Mouse (Mus musculus): Measurements from ENCODE around the gene Grm8.

Gene Grm8

DNA sequence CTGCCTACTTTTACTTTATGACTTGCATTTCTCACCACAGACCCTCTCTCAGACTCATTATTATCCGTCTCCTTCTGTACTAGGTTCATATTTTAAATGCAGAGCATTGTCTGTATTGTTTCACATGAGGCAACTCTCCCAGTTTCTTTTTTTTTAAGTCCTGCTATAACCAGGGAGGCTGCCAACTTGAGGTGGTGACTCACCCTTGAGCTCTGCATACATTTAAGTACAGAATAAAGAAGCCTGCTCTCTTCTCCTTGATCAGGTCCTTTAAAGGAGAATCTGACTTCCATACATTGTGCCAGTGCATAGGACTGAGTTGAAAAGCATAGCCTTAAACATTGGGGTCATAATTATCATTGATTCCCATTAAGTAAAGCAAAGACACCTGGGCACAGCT lies 488.5 kb downstream of the Grm8 start:
- no peak for DNase-seq (ENCODE audit: low read depth, low spot score)

- DNase-seq (ENCODE audit: low read depth, low spot score) = no peak
Measured at GRCm38 (mm10) chr6:27645054-27645453, 489.9 kb downstream of the Grm8 start.

- DNase-seq (ENCODE audit: low read depth, low spot score) = no peak
Measured at GRCm38 (mm10) chr6:27635898-27636297, 499.1 kb downstream of the Grm8 start.

- no peak for DNase-seq (ENCODE audit: low read depth, low spot score)
Measured at GRCm38 (mm10) chr6:27617472-27617871, 517.5 kb downstream of the Grm8 start.

GRCm38 (mm10) chr6:27580485-27580884 lies 554.5 kb downstream of the Grm8 start:
- no peak for DNase-seq (ENCODE audit: low read depth, low spot score)

DNA sequence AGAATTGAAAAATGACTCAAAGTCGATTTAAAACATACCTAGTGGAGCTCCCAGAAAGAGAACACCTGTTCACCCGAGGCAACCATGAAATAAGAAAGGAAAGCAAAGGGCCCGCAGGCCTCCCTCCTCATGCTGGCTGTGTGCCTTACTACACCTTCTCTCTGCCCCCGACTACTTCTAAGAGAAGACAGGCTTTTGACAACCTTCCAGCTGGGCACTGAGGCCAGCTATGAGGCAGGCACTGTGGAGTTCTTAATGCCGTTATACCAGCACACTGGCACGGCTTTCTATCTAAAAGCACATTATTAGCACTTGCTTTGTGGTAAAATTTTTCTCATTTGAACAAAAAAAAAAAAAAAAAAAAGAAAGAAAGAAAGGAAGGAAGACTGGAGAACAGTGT lies 589.5 kb downstream of the Grm8 start:
- no peak for DNase-seq (ENCODE audit: low read depth, low spot score)

GRCm38 (mm10) chr6:27517620-27518019 lies 617.4 kb downstream of the Grm8 start:
- DNase-seq (ENCODE audit: low read depth, low spot score) = no peak

- no peak for DNase-seq (ENCODE audit: low read depth, low spot score)
Measured at GRCm38 (mm10) chr6:27460998-27461397, 674.0 kb downstream of the Grm8 start.

DNA sequence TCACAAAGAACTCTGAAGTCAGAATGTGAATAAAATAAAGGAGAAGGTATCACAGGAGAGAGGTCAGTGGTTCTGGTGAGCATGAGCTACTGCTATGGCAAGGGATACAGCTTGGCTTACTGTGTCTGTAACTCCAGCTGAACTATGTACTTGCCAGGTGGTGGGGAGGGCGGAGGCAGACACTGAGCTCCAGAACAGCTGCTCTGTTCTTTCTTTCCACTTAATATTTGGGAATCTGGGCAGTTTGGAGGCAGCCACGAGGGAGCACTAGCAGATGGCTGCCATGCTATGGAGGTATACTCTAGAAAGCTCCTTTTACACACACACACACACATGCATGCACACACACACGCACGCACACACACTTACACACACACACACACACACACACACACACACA lies 726.5 kb downstream of the Grm8 start:
- DNase-seq (ENCODE audit: low read depth, low spot score) = no peak

DNA sequence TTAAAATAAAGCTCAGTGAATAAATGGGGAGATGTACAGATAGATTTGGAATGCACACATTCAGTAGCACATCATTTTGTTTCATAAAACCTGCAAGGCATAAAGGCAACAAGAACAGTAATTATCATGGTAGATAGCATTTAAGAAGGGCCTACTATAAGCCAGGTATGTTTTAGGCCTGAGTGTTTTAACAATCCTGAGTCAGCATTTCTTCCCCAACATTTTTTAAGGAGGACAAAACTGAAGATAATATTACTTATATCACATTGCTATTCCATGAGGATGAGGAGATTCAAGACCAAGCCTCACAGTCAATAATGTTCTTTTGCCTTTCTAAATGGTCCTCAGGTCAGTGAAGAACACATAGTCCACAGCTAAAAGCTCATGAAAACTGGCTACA lies 762.6 kb downstream of the Grm8 start:
- no peak for DNase-seq (ENCODE audit: low read depth, low spot score)

- DNase-seq (ENCODE audit: low read depth, low spot score) = no peak
Measured at GRCm38 (mm10) chr6:27371095-27371494, 763.9 kb downstream of the Grm8 start.

DNA sequence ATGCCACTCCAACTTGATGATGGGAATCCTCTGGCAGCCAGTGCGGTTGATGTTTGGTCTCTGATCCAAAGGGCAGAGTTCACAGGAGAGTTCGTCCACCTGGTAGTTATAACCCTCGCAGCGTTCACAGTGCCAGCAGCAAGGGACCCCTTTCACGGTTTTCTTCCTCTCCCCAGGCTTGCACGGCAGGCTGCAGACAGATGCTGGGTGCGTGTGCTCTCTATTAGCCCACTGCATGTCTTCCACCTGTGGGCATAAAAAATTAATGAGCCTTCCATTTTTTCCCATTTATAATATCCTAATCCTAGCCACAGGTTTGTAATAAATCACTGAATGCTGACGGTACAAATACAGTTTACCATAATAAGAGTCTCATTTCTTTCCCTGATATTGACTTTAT lies 771.2 kb downstream of the Grm8 start:
- no peak for DNase-seq (ENCODE audit: low read depth, low spot score)

- no peak for DNase-seq (ENCODE audit: low read depth, low spot score)
Measured at GRCm38 (mm10) chr6:27360440-27360839, 774.5 kb downstream of the Grm8 start.

GRCm38 (mm10) chr6:27351147-27351546 lies 783.8 kb downstream of the Grm8 start:
- DNase-seq (ENCODE audit: low read depth, low spot score) = no peak

DNA sequence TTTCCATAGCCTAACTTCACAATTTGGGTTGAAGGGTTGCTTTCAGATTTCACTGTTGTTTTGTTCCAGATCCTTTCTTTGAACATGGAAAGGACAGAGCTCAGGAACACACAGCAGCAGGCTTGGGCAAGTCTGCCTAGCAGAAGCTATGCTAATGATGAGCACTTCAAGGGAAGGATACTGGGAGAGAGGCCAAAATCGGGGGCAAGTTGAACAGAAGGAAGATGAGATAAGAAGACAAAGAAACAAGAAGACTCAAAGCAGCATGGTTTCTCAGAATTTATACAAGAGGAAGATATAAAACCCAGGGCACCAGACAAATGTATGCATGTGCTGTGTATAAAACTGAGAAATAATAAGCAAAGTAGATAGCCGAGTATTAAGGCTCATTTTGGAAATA lies 786.7 kb downstream of the Grm8 start:
- no peak for DNase-seq (ENCODE audit: low read depth, low spot score)

DNA sequence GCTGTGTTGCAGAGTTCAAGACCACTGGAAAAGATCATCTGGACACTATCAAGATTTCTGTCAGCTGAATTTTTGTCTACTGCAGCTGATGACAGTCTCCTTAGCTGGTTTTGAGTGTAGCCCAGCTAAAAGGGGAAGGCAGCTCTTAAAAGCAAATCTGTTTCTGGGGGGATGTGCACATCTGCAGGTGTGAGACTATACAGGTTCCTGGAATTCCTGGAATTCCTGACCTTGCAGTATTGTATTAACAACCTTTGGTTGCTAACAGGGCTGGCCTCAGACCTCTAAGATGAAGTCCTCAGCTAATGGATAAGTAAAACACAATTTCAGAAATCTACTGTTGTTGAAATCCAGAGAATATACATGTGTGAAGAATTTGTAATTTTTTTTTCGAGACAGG lies 788.7 kb downstream of the Grm8 start:
- no peak for DNase-seq (ENCODE audit: low read depth, low spot score)

DNA sequence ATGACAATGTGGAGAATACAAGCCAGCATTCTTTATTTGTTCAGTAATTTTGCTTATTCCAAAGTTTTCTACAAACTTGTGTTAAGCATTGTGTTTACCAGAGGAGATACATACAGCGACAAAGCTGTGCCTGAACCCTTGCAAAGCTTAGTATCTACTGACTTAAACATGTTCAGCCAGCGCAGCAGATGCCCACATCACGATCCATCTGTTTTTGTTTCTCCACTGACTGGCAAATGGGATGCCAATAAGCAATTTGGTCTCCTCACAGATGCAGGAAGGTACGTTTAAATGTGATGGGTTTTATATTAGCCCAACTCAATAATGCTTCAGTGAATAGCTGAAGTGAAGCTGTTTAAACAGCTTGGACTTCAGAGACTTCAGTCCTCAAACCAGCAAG lies 794.8 kb downstream of the Grm8 start:
- DNase-seq (ENCODE audit: low read depth, low spot score) = no peak

GRCm38 (mm10) chr6:27318575-27318974 lies 816.4 kb downstream of the Grm8 start:
- no peak for DNase-seq (ENCODE audit: low read depth, low spot score)

DNA sequence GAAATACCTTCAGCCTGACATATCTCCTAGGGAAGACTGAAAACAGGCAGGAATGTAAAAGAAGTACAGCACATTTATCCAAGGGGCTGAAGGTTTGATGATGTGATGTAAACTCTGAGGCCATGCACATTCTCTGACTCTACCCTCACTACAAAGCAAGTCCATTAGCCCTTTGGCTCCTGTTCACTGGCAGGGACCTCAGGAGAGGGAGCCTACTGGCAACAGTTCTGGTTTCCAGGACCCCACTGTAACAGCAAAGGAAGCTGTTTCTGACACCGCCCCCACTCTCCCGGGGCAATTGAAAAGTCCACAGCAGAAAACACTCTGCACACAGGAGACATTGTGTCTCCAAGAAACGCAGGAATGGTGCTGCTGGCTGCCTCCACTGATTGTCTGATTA lies 817.6 kb downstream of the Grm8 start:
- DNase-seq (ENCODE audit: low read depth, low spot score) = no peak

- no peak for DNase-seq (ENCODE audit: low read depth, low spot score)
Measured at GRCm38 (mm10) chr6:27316018-27316417, 819.0 kb downstream of the Grm8 start.

DNA sequence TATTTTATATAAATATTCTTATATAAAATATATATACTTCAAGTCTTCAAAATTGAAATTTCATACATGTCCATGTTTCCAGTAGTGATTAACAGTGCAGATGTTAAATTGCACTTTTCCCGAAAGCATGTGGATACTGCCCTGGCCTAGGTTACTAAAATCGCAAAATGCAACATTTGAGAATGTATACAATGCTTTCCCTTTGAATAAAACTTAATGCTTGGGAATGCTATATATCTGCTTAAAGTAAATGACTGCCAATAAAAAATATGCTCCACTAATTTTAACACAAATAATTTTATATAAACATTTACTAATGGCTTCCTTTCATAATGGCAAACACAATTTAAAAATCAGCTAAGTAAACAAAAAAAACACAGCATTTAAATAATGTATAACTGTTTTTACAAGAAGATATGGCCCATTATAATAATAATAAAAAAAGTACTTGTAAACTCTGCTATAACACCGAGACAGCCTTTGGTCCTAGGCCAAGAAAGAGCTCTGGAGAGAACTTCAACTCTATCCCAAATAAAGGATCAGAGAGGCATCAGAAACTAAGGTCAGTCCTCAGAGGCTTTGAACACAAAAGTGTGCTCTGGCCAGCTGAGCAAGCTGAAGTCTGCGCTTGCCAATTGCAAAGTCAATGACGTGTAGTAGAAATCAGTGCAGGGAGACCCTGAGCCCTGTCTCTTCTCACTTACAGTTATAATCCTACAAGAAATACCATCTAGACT lies 820.5 kb downstream of the Grm8 start:
- no peak for DNase-seq (ENCODE audit: low read depth, low spot score)

DNA sequence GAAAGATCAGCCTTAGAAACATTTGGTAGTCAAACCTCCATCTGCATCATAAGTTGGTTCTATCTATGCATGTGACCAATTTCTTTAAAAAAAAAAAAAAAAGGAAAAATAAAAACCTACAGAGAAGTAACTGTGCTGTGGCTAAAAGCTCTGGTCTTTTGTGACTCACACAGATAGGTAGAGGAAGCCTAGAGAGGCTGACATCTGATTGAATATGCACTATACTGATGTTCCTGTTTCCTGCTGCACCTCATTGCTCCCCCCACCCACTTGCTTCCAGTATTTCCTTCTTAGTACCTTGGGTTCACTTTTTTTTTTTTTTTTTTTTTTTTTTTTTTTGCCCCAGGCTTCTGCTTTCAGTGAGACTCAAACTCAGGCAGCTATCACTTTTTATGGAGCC lies 824.6 kb downstream of the Grm8 start:
- no peak for DNase-seq (ENCODE audit: low read depth, low spot score)

- no peak for DNase-seq (ENCODE audit: low read depth, low spot score)
Measured at GRCm38 (mm10) chr6:27305351-27305750, 829.6 kb downstream of the Grm8 start.

GRCm38 (mm10) chr6:27264972-27265371 lies 870.0 kb downstream of the Grm8 start:
- no peak for DNase-seq (ENCODE audit: low read depth, low spot score)

Measured in retina, adult 2 months (tissue).